Mouse (Mus musculus) olfactory bulb, adult 2 months (tissue): ENCODE data around the gene Cadm1. TPM values are rescaled to one million over a fixed set of nuclear protein-coding genes. Genes with fewer than 3 reads are reported as not detected.
A peak's percentile ranks its signal among the peaks of the same experiment; 100 is the strongest.

Experiments used
- H3K27ac ChIP-seq: fragments of 200-500 bp; 2 replicates; pipeline ENCODE4 v1.5.1; 2012; ENCODE audit warnings: low read depth, low read length; ENCODE audit not compliant: insufficient read depth
- H3K4me1 ChIP-seq: fragments of 200-500 bp; 2 replicates; pipeline ENCODE4 v1.6.1; 2012; ENCODE audit warnings: low read length; ENCODE audit not compliant: control insufficient read depth, insufficient read depth
- H3K4me3 ChIP-seq: fragments of 200-500 bp; 2 replicates; pipeline ENCODE4 v1.5.1; 2012; ENCODE audit warnings: mild to moderate bottlenecking, low read depth, low read length, moderate library complexity; ENCODE audit not compliant: insufficient read depth
- CTCF ChIP-seq: fragments of 200-500 bp; IDR thresholded peaks from 2 replicates; pipeline ENCODE4 v1.5.1; 2012; ENCODE audit warnings: low read depth, mild to moderate bottlenecking, low read length, moderate library complexity; ENCODE audit not compliant: insufficient read depth
- POLR2A ChIP-seq: fragments of 200-500 bp; IDR thresholded peaks from 2 replicates; pipeline ENCODE4 v1.6.1; 2012; ENCODE audit warnings: mild to moderate bottlenecking, low read depth, low read length, moderate library complexity; ENCODE audit not compliant: insufficient read depth
- WGBS: fragments of 180-500 bp; shearing (Covaris S2); methylation state at CpG from one replicate; pipeline ENCODE4 v1.1.7; 2018; 5-methylcytosine and 5-hydroxymethylcytosine counted together
- polyA plus RNA-seq: library from polyadenylated mRNA; stranded (reverse); fragments of >200 nt; gene quantifications from 2 replicates; pipeline ENCODE4 v1.2.4, GENCODE M21; 2012; ENCODE audit warnings: low replicate concordance; ENCODE audit not compliant: missing spikeins, insufficient read depth, insufficient read length

Cadm1 gene
- polyA plus RNA-seq, 1 experiment = not detected

DNA sequence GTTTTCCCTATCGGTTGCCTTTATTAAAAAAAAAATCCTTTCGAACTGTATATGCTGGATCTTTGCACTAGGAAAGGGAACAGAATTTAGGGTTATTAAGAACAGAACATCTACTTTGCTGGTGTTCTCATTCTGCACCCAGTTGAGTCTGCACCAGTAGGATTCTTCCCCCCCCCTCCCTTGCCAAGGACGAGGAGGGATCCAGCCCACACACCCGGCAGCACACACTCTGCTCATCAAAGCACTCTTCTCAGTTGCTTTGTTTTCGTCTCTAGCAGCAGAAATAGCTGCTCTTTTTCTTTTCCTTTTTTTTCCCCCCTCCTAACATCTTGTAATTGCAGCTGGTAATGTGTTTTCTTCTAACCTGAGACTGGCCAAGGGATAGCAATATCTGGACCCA, 198.9 kb downstream of the Cadm1 start:
- H3K4me1 ChIP-seq = peaks cover 15% of the 10 kb centered on the region
- WGBS = 28% methylated on average over 5 of the region's 5 CpGs
- H3K27ac ChIP-seq = peak overlapping the region; percentile 85
- TF ChIP-seq POLR2A = no peak
- no peak for TF ChIP-seq CTCF
- H3K4me3 ChIP-seq = no peak overlapping the region

- peak overlapping the region; percentile 85 for H3K27ac ChIP-seq
- WGBS = 43% methylated on average over 6 of the region's 6 CpGs
- H3K4me3 ChIP-seq = no peak overlapping the region
- peaks cover 19% of the 10 kb centered on the region for H3K4me1 ChIP-seq
- no peak for TF ChIP-seq CTCF
- TF ChIP-seq POLR2A = no peak
Measured at GRCm38 (mm10) chr9:47730247-47730646, 200.3 kb downstream of the Cadm1 start.

- H3K4me1 ChIP-seq = peaks cover 23% of the 10 kb centered on the region
- H3K4me3 ChIP-seq = no peak overlapping the region
- H3K27ac ChIP-seq = peak overlapping the region; percentile 86
- TF ChIP-seq CTCF (no peak), POLR2A (no peak)
- WGBS = 32% methylated on average over 13 of the region's 13 CpGs
Measured at GRCm38 (mm10) chr9:47733780-47734451, 203.9 kb downstream of the Cadm1 start.

DNA sequence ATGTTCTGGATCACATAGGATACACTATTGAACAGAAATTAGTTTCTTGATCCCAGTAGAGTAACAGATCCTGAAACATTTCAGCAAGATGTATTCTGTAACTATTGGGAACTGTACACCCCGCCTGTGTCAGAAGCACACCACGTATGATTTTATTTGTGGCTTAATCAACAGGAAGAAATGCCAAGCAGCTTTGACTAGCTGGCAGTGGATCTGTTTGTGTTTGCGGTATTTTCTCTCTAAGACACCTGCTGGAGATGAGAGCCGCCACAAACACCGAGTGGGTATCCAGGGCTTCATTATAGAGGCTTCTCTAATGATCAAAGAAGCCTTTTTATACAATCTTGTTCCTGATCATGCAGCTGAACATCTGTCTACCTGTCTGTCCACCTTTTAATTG, 204.9 kb downstream of the Cadm1 start:
- Histone ChIP-seq H3K4me3 (no peak overlapping the region), H3K4me1 (peaks cover 22% of the 10 kb centered on the region), H3K27ac (peak overlapping the region; percentile 86; the same call in 1 of the 2 replicates)
- WGBS = 75% methylated on average over 5 of the region's 5 CpGs
- TF ChIP-seq CTCF (no peak), POLR2A (no peak)

DNA sequence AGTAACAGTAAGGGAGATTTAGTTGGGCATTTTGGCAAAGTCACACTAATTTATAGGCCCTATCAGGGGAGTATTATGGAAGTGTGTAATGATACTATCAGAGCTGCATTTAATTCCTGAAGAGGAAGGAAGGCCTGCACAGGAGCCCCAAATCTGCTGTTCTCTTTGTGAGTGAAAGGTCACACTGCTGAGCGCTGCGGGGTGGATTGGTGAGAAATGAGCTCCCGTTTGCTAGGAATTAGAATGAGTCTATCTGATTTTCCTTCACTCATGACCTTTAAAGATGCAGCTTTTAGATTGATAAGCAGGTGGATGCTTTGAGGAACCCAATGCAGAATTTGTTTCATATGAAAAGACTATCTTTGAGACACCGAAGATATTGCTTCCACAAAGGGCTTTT, 208.8 kb downstream of the Cadm1 start:
- TF ChIP-seq CTCF = no peak
- no peak for TF ChIP-seq POLR2A
- H3K4me1 ChIP-seq = peaks cover 13% of the 10 kb centered on the region
- peak overlapping the region; percentile 74 for H3K27ac ChIP-seq
- 41% methylated on average over 4 of the region's 4 CpGs for WGBS
- H3K4me3 ChIP-seq = no peak overlapping the region

DNA sequence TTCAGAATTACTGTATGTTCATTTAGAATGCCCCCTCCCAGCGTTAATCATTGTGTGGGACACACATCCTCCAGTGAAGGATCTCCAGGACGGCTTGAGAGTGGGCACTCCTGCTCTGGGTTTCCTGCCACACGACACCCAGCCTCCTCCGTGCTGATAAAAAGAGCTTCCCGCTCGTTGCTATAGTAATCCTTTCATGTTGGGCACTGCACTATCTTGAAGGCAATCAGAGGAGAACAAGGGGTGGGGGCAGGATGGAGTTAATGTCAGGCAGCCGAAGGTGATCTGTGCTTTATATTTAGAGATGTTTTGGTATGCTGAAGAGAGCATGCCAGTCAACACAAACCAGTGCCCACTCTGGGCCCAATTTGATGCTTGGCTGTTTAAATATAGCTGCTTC, 209.3 kb downstream of the Cadm1 start:
- no peak for TF ChIP-seq CTCF
- TF ChIP-seq POLR2A = no peak
- Histone ChIP-seq H3K27ac (peak overlapping the region; percentile 74), H3K4me3 (no peak overlapping the region), H3K4me1 (peaks cover 11% of the 10 kb centered on the region)
- 31% methylated on average over 7 of the region's 7 CpGs for WGBS

DNA sequence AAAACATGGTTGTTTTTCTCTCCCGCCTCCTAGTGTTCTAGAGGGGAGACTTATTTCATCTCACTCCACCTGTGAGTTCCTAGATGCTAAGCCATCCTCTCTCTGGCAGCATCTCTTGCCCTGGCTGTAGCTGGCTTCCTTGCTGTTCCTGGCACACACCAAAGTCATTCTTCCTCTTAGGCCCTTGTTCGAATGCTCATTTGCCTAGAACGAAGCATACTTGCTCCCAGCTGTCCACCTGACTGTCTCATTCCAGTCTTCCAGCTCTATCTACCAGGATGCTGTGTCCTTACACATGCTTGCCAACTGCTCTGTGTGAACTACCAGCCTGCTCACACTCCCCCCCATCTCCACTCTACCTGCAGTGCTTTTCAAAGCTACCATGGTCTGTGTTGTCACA, 211.8 kb downstream of the Cadm1 start:
- TF ChIP-seq POLR2A (no peak), CTCF (no peak)

DNA sequence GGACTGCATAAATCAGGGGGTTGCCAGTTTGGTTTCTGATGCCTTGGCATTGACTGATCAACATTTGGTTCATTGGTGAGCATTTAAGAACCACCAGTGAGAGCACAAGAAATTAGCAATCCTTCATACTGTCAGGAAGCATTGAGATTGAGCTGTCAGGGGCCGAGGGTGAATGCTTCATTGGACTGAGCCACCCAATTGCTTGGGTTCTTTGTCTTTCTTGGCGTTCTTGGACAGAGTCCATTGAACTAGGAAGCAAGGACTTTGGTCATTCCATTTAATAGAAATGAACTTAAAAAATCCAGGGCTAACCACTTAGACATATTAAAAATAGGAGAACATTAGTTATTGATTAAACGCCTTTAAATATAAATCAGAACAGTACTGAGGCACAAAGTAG, 214.9 kb downstream of the Cadm1 start:
- 68% methylated on average over 3 of the region's 3 CpGs for WGBS

More for the DNA sequence above, 211.8 kb downstream of the Cadm1 start:
- Histone ChIP-seq H3K4me3 (no peak overlapping the region), H3K4me1 (peaks cover 9% of the 10 kb centered on the region), H3K27ac (no peak overlapping the region)
- 89% methylated on average over 3 of the region's 3 CpGs for WGBS

GRCm38 (mm10) chr9:47745716-47746115, 215.7 kb downstream of the Cadm1 start:
- no peak for TF ChIP-seq CTCF
- WGBS = 73% methylated on average over 7 of the region's 7 CpGs
- no peak overlapping the region for H3K4me3 ChIP-seq
- no peak overlapping the region for H3K27ac ChIP-seq
- H3K4me1 ChIP-seq = no peaks in the 10 kb centered on the region

More for the DNA sequence above, 214.9 kb downstream of the Cadm1 start:
- Histone ChIP-seq H3K4me3 (no peak overlapping the region), H3K4me1 (peaks cover 2% of the 10 kb centered on the region), H3K27ac (no peak overlapping the region)
- no peak for TF ChIP-seq CTCF
- no peak for TF ChIP-seq POLR2A
